Mouse (Mus musculus): ENCODE results near the gene Slc26a8. TPM values are rescaled to one million over a fixed set of nuclear protein-coding genes. Genes with fewer than 3 reads are reported as not detected.

Gene Slc26a8
- polyA plus RNA-seq, 1 experiment from 2014 or later, result 0.90 TPM

- no peaks in the 10 kb centered on the region for H3K36me3 ChIP-seq (ENCODE audit: control insufficient read depth, insufficient read depth, low read length)
- 76% methylated on average over 3 of the region's 3 CpGs for WGBS
Measured at GRCm38 (mm10) chr17:28707136-28707627, 17.1 kb upstream of the Slc26a8 start.

GRCm38 (mm10) chr17:28706697-28707096 is 16.7 kb upstream of the Slc26a8 start:
- no peak for DNase-seq (ENCODE audit: low spot score)
- Histone ChIP-seq H3K9me3 (ENCODE audit: control insufficient read depth, low read length) (no peaks in the 10 kb centered on the region), H3K9ac (ENCODE audit: low read depth, low read length) (no peak overlapping the region), H3K36me3 (ENCODE audit: control insufficient read depth, insufficient read depth, low read length) (no peaks in the 10 kb centered on the region), H3K27ac (replicated peaks; ENCODE audit: low read depth, low read length) (no peak overlapping the region), H3K27me3 (replicated peaks; ENCODE audit: control insufficient read depth, insufficient read depth, low read length) (no peaks in the 10 kb centered on the region), H3K4me2 (ENCODE audit: low read depth, low read length) (no peak overlapping the region), H3K4me1 (ENCODE audit: control insufficient read depth, insufficient read depth, low read length) (peaks cover 11% of the 10 kb centered on the region), H3K4me3 (ENCODE audit: low read depth, low read length) (no peak overlapping the region)
- WGBS, result 44% methylated on average over 1 of the region's 1 CpGs
- ATAC-seq (ENCODE audit: low read depth), result no peak

More at GRCm38 (mm10) chr17:28707136-28707627, 17.1 kb upstream of the Slc26a8 start:
- no peak overlapping the region for H3K4me3 ChIP-seq (ENCODE audit: low read depth, low read length)
- H3K9me3 ChIP-seq (ENCODE audit: control insufficient read depth, low read length), result no peaks in the 10 kb centered on the region
- no peak for ATAC-seq (ENCODE audit: low read depth)
- H3K4me2 ChIP-seq (ENCODE audit: low read depth, low read length), result no peak overlapping the region
- no peak overlapping the region; the same call in 1 of the 2 replicates for H3K27ac ChIP-seq (replicated peaks; ENCODE audit: low read depth, low read length)
- peaks cover 11% of the 10 kb centered on the region for H3K4me1 ChIP-seq (ENCODE audit: control insufficient read depth, insufficient read depth, low read length)
- no peak for DNase-seq (ENCODE audit: low spot score)
- no peak overlapping the region for H3K9ac ChIP-seq (ENCODE audit: low read depth, low read length)
- no peaks in the 10 kb centered on the region for H3K27me3 ChIP-seq (replicated peaks; ENCODE audit: control insufficient read depth, insufficient read depth, low read length)

GRCm38 (mm10) chr17:28702646-28703045 is 12.6 kb upstream of the Slc26a8 start:
- Histone ChIP-seq H3K36me3 (ENCODE audit: control insufficient read depth, insufficient read depth, low read length) (no peaks in the 10 kb centered on the region), H3K27me3 (replicated peaks; ENCODE audit: control insufficient read depth, insufficient read depth, low read length) (no peaks in the 10 kb centered on the region), H3K4me2 (ENCODE audit: low read depth, low read length) (no peak overlapping the region), H3K4me3 (ENCODE audit: low read depth, low read length) (no peak overlapping the region), H3K9me3 (ENCODE audit: control insufficient read depth, low read length) (no peaks in the 10 kb centered on the region), H3K4me1 (ENCODE audit: control insufficient read depth, insufficient read depth, low read length) (peaks cover 20% of the 10 kb centered on the region), H3K27ac (replicated peaks; ENCODE audit: low read depth, low read length) (no peak overlapping the region), H3K9ac (ENCODE audit: low read depth, low read length) (no peak overlapping the region)
- ATAC-seq (ENCODE audit: low read depth), result no peak
- peak; percentile 16 for DNase-seq (ENCODE audit: low spot score)
- WGBS, result 59% methylated on average over 2 of the region's 2 CpGs

GRCm38 (mm10) chr17:28701737-28702136 is 11.7 kb upstream of the Slc26a8 start:
- no peaks in the 10 kb centered on the region for H3K9me3 ChIP-seq (ENCODE audit: control insufficient read depth, low read length)
- H3K27ac ChIP-seq (replicated peaks; ENCODE audit: low read depth, low read length), result no peak overlapping the region
- H3K4me3 ChIP-seq (ENCODE audit: low read depth, low read length), result no peak overlapping the region
- DNase-seq (ENCODE audit: low spot score) (no peak), ATAC-seq (ENCODE audit: low read depth) (no peak)
- no peak overlapping the region for H3K4me2 ChIP-seq (ENCODE audit: low read depth, low read length)
- no peak overlapping the region for H3K9ac ChIP-seq (ENCODE audit: low read depth, low read length)
- 81% methylated on average over 3 of the region's 3 CpGs for WGBS
- no peaks in the 10 kb centered on the region for H3K27me3 ChIP-seq (replicated peaks; ENCODE audit: control insufficient read depth, insufficient read depth, low read length)
- H3K36me3 ChIP-seq (ENCODE audit: control insufficient read depth, insufficient read depth, low read length), result no peaks in the 10 kb centered on the region
- peaks cover 27% of the 10 kb centered on the region for H3K4me1 ChIP-seq (ENCODE audit: control insufficient read depth, insufficient read depth, low read length)

GRCm38 (mm10) chr17:28701171-28701570 is 11.1 kb upstream of the Slc26a8 start:
- DNase-seq (ENCODE audit: low spot score) (no peak), ATAC-seq (ENCODE audit: low read depth) (no peak)
- Histone ChIP-seq H3K4me1 (ENCODE audit: control insufficient read depth, insufficient read depth, low read length) (peaks cover 23% of the 10 kb centered on the region), H3K4me2 (ENCODE audit: low read depth, low read length) (no peak overlapping the region), H3K36me3 (ENCODE audit: control insufficient read depth, insufficient read depth, low read length) (no peaks in the 10 kb centered on the region), H3K27me3 (replicated peaks; ENCODE audit: control insufficient read depth, insufficient read depth, low read length) (no peaks in the 10 kb centered on the region), H3K27ac (replicated peaks; ENCODE audit: low read depth, low read length) (no peak overlapping the region), H3K4me3 (ENCODE audit: low read depth, low read length) (no peak overlapping the region), H3K9ac (ENCODE audit: low read depth, low read length) (no peak overlapping the region), H3K9me3 (ENCODE audit: control insufficient read depth, low read length) (no peaks in the 10 kb centered on the region)
- WGBS, result 93% methylated on average over 4 of the region's 4 CpGs

- no peak for DNase-seq (ENCODE audit: low spot score)
- no peak for ATAC-seq (ENCODE audit: low read depth)
- no peak overlapping the region for H3K9ac ChIP-seq (ENCODE audit: low read depth, low read length)
- no peaks in the 10 kb centered on the region for H3K27me3 ChIP-seq (replicated peaks; ENCODE audit: control insufficient read depth, insufficient read depth, low read length)
- H3K36me3 ChIP-seq (ENCODE audit: control insufficient read depth, insufficient read depth, low read length), result no peaks in the 10 kb centered on the region
- H3K4me2 ChIP-seq (ENCODE audit: low read depth, low read length), result no peak overlapping the region
- H3K9me3 ChIP-seq (ENCODE audit: control insufficient read depth, low read length), result no peaks in the 10 kb centered on the region
- H3K4me1 ChIP-seq (ENCODE audit: control insufficient read depth, insufficient read depth, low read length), result peaks cover 23% of the 10 kb centered on the region
- 72% methylated on average over 7 of the region's 7 CpGs for WGBS
- no peak overlapping the region for H3K27ac ChIP-seq (replicated peaks; ENCODE audit: low read depth, low read length)
- H3K4me3 ChIP-seq (ENCODE audit: low read depth, low read length), result no peak overlapping the region
Measured at GRCm38 (mm10) chr17:28699789-28700188, 9.8 kb upstream of the Slc26a8 start.

- 74% methylated on average over 2 of the region's 2 CpGs for WGBS
- H3K4me3 ChIP-seq (ENCODE audit: low read depth, low read length), result no peak overlapping the region
- H3K9ac ChIP-seq (ENCODE audit: low read depth, low read length), result no peak overlapping the region
- ATAC-seq (ENCODE audit: low read depth) (no peak), DNase-seq (ENCODE audit: low spot score) (no peak)
- no peaks in the 10 kb centered on the region for H3K27me3 ChIP-seq (replicated peaks; ENCODE audit: control insufficient read depth, insufficient read depth, low read length)
- H3K27ac ChIP-seq (replicated peaks; ENCODE audit: low read depth, low read length), result no peak overlapping the region
- no peak overlapping the region for H3K4me2 ChIP-seq (ENCODE audit: low read depth, low read length)
- H3K9me3 ChIP-seq (ENCODE audit: control insufficient read depth, low read length), result no peaks in the 10 kb centered on the region
- peaks cover 30% of the 10 kb centered on the region for H3K4me1 ChIP-seq (ENCODE audit: control insufficient read depth, insufficient read depth, low read length)
- no peaks in the 10 kb centered on the region for H3K36me3 ChIP-seq (ENCODE audit: control insufficient read depth, insufficient read depth, low read length)
Measured at GRCm38 (mm10) chr17:28698672-28699071, 8.6 kb upstream of the Slc26a8 start.

GRCm38 (mm10) chr17:28698245-28698644 is 8.2 kb upstream of the Slc26a8 start:
- no peak for DNase-seq (ENCODE audit: low spot score)

More at GRCm38 (mm10) chr17:28698245-28698644, 8.2 kb upstream of the Slc26a8 start:
- no peak for ATAC-seq (ENCODE audit: low read depth)
- no peaks in the 10 kb centered on the region for H3K36me3 ChIP-seq (ENCODE audit: control insufficient read depth, insufficient read depth, low read length)
- H3K9me3 ChIP-seq (ENCODE audit: control insufficient read depth, low read length), result no peaks in the 10 kb centered on the region
- H3K4me2 ChIP-seq (ENCODE audit: low read depth, low read length), result no peak overlapping the region
- H3K4me1 ChIP-seq (ENCODE audit: control insufficient read depth, insufficient read depth, low read length), result peaks cover 34% of the 10 kb centered on the region
- no peak overlapping the region for H3K27ac ChIP-seq (replicated peaks; ENCODE audit: low read depth, low read length)
- no peak overlapping the region for H3K4me3 ChIP-seq (ENCODE audit: low read depth, low read length)
- no peaks in the 10 kb centered on the region for H3K27me3 ChIP-seq (replicated peaks; ENCODE audit: control insufficient read depth, insufficient read depth, low read length)
- H3K9ac ChIP-seq (ENCODE audit: low read depth, low read length), result no peak overlapping the region
- WGBS, result 31% methylated on average over 4 of the region's 4 CpGs

Measured in embryonic facial prominence, embryonic 14.5 days (tissue).